Mouse (Mus musculus) hindbrain, embryonic 11.5 days (tissue): ENCODE results near the gene Tmem229b. TPM values are rescaled to one million over a fixed set of nuclear protein-coding genes. Genes with fewer than 3 reads are reported as not detected.
A peak's percentile ranks its signal among the peaks of the same experiment; 100 is the strongest.
"Not testable (repeated sequence)": the region's sequence is repeated elsewhere in the genome, so short reads cannot be mapped to it uniquely, and the experiment has no call there.

Source experiments
- ATAC-seq: fragments of 200-750 bp; cut with Nextera tagmentation; 2 replicates; pipeline ENCODE4 v1.8.0; 2017; ENCODE audit warnings: mild to moderate bottlenecking, moderate TSS enrichment, moderate library complexity; ENCODE audit not compliant: low FRiP score
- DNase-seq: peaks from one replicate; pipeline ENCODE4 v3.0.0-alpha.2; 2015; ENCODE audit warnings: low spot score
- H3K27ac ChIP-seq: fragments of 300-500 bp; sonication (generic); 2 replicates; pipeline ENCODE4 v1.5.1; 2014; ENCODE audit warnings: mild to moderate bottlenecking, low read depth, low read length
- H3K27me3 ChIP-seq: fragments of 300-500 bp; sonication (generic); 2 replicates; pipeline ENCODE4 v1.6.1; 2014; ENCODE audit warnings: mild to moderate bottlenecking, low read length, moderate library complexity, mixed read lengths; ENCODE audit not compliant: control insufficient read depth, insufficient read depth
- H3K36me3 ChIP-seq: fragments of 300-500 bp; sonication (generic); 2 replicates; pipeline ENCODE4 v1.6.1; 2014; ENCODE audit warnings: mild to moderate bottlenecking, low read length, moderate library complexity, mixed read lengths; ENCODE audit not compliant: control insufficient read depth, insufficient read depth
- H3K4me1 ChIP-seq: fragments of 300-500 bp; sonication (generic); replicated peaks from 2 replicates; pipeline ENCODE4 v1.6.1; 2014; ENCODE audit warnings: low read length, mixed read lengths; ENCODE audit not compliant: control insufficient read depth, insufficient read depth
- H3K4me2 ChIP-seq: fragments of 300-500 bp; sonication (generic); replicated peaks from 2 replicates; pipeline ENCODE4 v1.6.1; 2014; ENCODE audit warnings: mild to moderate bottlenecking, low read depth, low read length
- H3K4me3 ChIP-seq: fragments of 300-500 bp; sonication (generic); 2 replicates; pipeline ENCODE4 v1.5.1; 2014; ENCODE audit warnings: low read depth, low read length
- H3K9ac ChIP-seq: fragments of 300-500 bp; sonication (generic); 2 replicates; pipeline ENCODE4 v1.6.1; 2014; ENCODE audit warnings: low read depth, low read length
- H3K9me3 ChIP-seq: fragments of 300-500 bp; sonication (generic); 2 replicates; pipeline ENCODE4 v1.6.1; 2016; ENCODE audit warnings: low read length; ENCODE audit not compliant: control insufficient read depth
- WGBS: fragments of 180-500 bp; shearing (Covaris S2); extraction: QIAGEN DNeasy Blood & Tissue Kit; methylation state at CpG from one replicate; pipeline ENCODE4 v1.1.7; 2014; 5-methylcytosine and 5-hydroxymethylcytosine counted together
- polyA plus RNA-seq: library from polyadenylated mRNA; unstranded; fragments of >200 nt; fragmentation: Nextera tagmentation; extraction: Ambion mirVana; gene quantifications from 2 replicates; pipeline ENCODE4 v1.2.1, GENCODE M21; 2014

Tmem229b gene
- polyA plus RNA-seq, 1 experiment from 2014 or later: 7.5 TPM

GRCm38 (mm10) chr12:79041436-79041835, 34.0 kb upstream of the Tmem229b start:
- DNase-seq (no peak), ATAC-seq (no peak)
- no peak overlapping the region for H3K4me3 ChIP-seq
- H3K27ac ChIP-seq: no peak overlapping the region
- no peaks in the 10 kb centered on the region for H3K9me3 ChIP-seq
- H3K27me3 ChIP-seq: no peaks in the 10 kb centered on the region
- no peak overlapping the region for H3K4me2 ChIP-seq
- no peaks in the 10 kb centered on the region for H3K36me3 ChIP-seq
- H3K4me1 ChIP-seq: no peaks in the 10 kb centered on the region
- H3K9ac ChIP-seq: no peak overlapping the region

DNA sequence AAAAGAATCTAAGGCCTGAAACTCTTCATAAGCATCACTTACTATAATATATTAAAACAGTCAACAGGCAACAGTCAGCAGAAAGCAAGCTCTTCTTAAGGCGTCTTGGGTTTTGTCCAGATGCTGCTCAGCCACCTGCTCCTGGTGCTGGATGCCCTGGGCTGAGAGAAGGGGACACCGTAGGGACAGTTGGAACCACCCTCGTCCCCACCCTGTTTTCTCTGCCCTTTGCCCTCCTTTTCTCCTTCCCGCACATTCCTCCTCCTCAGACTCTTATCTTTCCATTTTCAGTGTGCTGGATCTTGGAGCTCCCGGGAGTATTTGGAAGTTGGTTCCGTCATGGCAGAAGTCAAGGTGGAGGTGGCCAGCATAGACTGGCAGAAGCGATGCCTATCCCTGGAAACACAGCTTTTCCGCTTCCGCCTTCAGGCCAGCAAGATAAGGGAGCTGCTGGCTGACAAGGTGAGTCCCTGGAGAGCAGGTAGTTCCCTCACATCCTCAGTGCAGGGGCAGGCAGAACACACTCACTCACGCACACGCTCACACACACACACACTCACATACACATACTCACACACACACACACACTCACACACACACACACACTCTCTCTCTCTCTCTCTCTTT, 32.9 kb upstream of the Tmem229b start:
- no peak overlapping the region for H3K27ac ChIP-seq
- H3K36me3 ChIP-seq: no peaks in the 10 kb centered on the region
- DNase-seq (no peak), ATAC-seq (no peak)
- H3K27me3 ChIP-seq: no peaks in the 10 kb centered on the region
- no peak overlapping the region for H3K9ac ChIP-seq
- H3K4me1 ChIP-seq: no peaks in the 10 kb centered on the region; the same call in 1 of the 2 replicates
- no peak overlapping the region for H3K4me2 ChIP-seq
- H3K9me3 ChIP-seq: no peaks in the 10 kb centered on the region
- H3K4me3 ChIP-seq: no peak overlapping the region
- WGBS: 83% methylated on average over 11 of the region's 11 CpGs

DNA sequence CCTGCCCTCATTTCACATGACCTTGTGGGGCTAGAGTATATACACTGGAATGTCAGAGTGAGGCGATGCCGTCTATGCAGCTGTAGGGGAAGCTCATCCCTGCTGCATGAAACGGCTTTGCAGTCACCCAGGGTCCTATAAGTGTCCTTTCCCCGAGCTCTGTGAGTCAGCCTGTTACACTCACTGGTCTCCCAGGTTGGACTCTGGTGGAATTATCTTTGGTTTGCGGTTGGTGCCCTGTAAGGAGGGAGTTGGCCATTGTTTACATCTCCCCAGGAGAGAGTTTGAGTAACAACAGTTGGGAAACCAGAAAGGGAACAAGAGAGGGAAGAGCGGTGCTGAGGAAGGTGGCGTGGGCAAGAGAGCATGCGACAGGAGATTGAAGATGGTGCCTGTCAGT, 32.3 kb upstream of the Tmem229b start:
- H3K4me3 ChIP-seq: no peak overlapping the region
- H3K9ac ChIP-seq: no peak overlapping the region
- no peak overlapping the region for H3K27ac ChIP-seq
- ATAC-seq: no peak
- no peaks in the 10 kb centered on the region; the same call in 1 of the 2 replicates for H3K4me1 ChIP-seq
- WGBS: 64% methylated on average over 8 of the region's 8 CpGs
- H3K36me3 ChIP-seq: no peaks in the 10 kb centered on the region
- no peak overlapping the region for H3K4me2 ChIP-seq
- no peak for DNase-seq
- H3K27me3 ChIP-seq: no peaks in the 10 kb centered on the region
- no peaks in the 10 kb centered on the region for H3K9me3 ChIP-seq

DNA sequence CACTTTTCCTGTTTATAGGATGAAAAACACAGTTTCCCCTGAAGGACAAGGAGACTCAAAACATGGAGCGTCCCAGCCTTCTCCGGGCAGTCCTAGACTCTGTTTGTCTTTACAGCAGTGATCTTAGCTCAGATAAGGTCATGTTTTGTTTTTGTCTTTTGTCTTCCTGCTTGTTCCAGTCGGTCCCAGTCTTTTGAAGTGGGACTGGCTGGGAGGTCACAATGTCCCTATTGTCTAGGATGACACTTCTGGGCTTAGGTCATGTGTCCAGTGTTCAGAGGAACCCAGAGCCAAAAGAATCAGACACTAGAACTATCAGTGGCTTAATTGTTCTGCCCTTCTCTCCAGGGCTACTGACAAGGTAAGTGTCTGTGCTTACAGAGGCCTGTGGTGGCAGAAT, 27.9 kb upstream of the Tmem229b start:
- H3K4me2 ChIP-seq: no peak overlapping the region
- no peaks in the 10 kb centered on the region for H3K36me3 ChIP-seq
- H3K27me3 ChIP-seq: no peaks in the 10 kb centered on the region
- no peaks in the 10 kb centered on the region; the same call in 1 of the 2 replicates for H3K4me1 ChIP-seq
- DNase-seq (no peak), ATAC-seq (no peak)
- WGBS: 9% methylated on average over 3 of the region's 3 CpGs
- no peaks in the 10 kb centered on the region for H3K9me3 ChIP-seq
- no peak overlapping the region for H3K27ac ChIP-seq
- no peak overlapping the region for H3K4me3 ChIP-seq
- H3K9ac ChIP-seq: no peak overlapping the region

DNA sequence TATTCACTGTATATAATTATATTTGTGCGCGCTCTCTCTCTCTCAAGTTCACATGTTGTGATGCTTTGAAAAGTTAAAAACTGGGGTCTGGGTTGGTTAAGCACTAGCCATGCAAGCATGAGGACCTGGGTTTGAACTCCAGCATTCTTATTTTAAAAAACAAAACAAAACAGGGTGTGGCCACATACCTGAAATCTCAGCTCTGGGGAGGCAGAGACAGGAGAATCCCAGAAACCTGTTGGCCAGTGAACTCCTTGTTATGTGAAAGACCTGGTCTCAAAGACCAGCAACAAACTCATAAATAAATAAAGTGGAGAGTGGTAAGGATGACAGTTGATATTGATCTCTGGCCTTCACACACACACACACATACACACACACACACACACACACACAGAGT, 26.9 kb upstream of the Tmem229b start:
- no peak for ATAC-seq
- H3K9me3 ChIP-seq: no peaks in the 10 kb centered on the region
- 93% methylated on average over 2 of the region's 2 CpGs for WGBS
- no peaks in the 10 kb centered on the region; the same call in 1 of the 2 replicates for H3K4me1 ChIP-seq
- H3K4me3 ChIP-seq: no peak overlapping the region
- H3K27ac ChIP-seq: no peak overlapping the region
- no peaks in the 10 kb centered on the region for H3K27me3 ChIP-seq
- H3K4me2 ChIP-seq: no peak overlapping the region
- no peaks in the 10 kb centered on the region for H3K36me3 ChIP-seq
- DNase-seq: no peak
- H3K9ac ChIP-seq: no peak overlapping the region

DNA sequence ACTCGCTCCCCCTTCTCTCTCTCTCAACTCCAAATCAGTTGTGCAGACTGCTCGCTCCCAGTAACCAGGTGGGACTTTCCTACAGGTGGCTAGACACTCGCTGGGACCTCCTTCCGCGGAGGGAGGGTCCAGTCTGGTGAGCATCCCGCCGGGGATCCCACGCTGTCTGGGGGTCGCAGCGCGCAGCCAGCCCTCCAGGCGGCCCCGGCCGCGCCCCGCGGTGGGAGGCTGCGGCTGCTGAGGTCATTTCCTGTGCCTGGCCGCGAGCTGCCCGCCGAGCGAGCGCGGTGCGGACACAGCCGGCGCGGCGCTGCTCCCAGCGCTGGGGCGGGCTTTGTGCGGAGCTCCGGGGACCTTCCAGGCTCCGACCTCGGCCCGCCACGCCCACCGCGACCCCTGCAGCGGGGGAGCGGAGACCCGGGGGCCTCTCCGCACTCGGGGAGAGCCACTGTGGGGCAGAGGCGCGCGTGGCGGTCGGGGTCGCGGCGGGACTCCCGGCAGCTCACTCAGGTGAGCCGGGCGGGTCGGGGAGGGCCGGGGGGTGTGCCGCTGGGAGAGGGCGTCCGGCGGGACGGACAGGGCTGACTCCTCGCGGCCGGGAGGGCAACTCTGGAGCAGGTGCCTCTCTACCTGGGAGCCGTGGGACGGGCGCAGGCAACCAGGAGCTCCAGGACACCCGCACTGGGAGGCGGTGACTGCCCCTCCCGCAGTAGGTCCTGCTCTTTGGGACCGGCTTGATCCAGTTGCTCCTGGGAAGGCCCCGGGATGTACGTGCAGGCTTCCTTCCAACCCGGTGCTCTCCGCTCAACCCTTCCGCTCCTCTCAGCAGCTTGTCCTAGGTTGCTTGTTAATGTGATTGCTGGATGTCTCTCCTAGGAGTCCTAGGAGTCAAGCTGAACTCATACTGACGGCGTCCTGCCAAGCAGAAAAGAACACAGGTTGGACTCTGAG, 21.8 kb upstream of the Tmem229b start, which contains the start of gene Plekhh1:
TSS of gene Plekhh1 (plus strand) at position 253 of the 951 bp plus-strand sequence.
- H3K27ac ChIP-seq: peak within 1 kb of the TSS; percentile 43; the same call in 1 of the 2 replicates
- H3K9ac ChIP-seq: peak within 1 kb of the TSS; percentile 94
- no peaks in the 10 kb centered on the region for H3K27me3 ChIP-seq
- WGBS: under 1% methylated on average over 65 of the region's 80 CpGs
- no peaks in the 10 kb centered on the region for H3K9me3 ChIP-seq
- no peaks in the 10 kb centered on the region for H3K36me3 ChIP-seq
- peak within 1 kb of the TSS; percentile 84 for H3K4me3 ChIP-seq
- peak; percentile 95 for ATAC-seq
- 0 out of 2 replicates have a peak, but pooled peaks cover 2% of the 10 kb centered on the region for H3K4me1 ChIP-seq
- H3K4me2 ChIP-seq: peak within 1 kb of the TSS; percentile 96
- peak; percentile 85 for DNase-seq

DNA sequence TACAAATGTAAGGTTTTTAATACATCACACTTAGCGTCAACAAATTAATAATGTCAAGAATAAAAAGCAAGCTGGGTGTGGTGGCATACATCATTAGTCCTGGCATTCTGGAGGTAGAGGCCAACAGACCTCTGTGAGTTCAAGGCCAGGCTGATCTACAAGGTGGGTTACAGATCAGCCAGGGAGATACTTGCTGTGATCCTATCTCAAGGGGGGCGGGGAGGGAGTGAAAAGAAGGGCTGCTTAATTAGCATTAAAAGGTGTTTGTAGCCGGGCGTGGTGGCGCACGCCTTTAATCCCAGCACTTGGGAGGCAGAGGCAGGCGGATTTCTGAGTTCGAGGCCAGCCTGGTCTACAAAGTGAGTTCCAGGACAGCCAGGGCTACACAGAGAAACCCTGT, 20.1 kb upstream of the Tmem229b start:
- not testable (repeated sequence) for ATAC-seq, H3K9me3 ChIP-seq, H3K4me3 ChIP-seq, DNase-seq, H3K36me3 ChIP-seq, H3K4me2 ChIP-seq, H3K27ac ChIP-seq, H3K9ac ChIP-seq, H3K27me3 ChIP-seq, H3K4me1 ChIP-seq
- 93% methylated on average over 8 of the region's 8 CpGs for WGBS

- no peak overlapping the region for H3K9ac ChIP-seq
- 9% methylated on average over 3 of the region's 3 CpGs for WGBS
Measured at GRCm38 (mm10) chr12:79022882-79023281, 15.5 kb upstream of the Tmem229b start.

More at GRCm38 (mm10) chr12:79022882-79023281, 15.5 kb upstream of the Tmem229b start:
- Histone ChIP-seq H3K27me3 (no peaks in the 10 kb centered on the region), H3K36me3 (no peaks in the 10 kb centered on the region), H3K9me3 (no peaks in the 10 kb centered on the region), H3K4me3 (no peak overlapping the region), H3K4me1 (no peaks in the 10 kb centered on the region), H3K4me2 (no peak overlapping the region), H3K27ac (no peak overlapping the region)
- ATAC-seq: no peak
- DNase-seq: peak; percentile 69
